Mouse (Mus musculus) ovary, postnatal 36 days (tissue): ENCODE results near the gene Brap.
"Not testable (repeated sequence)": the region's sequence is repeated elsewhere in the genome, so short reads cannot be mapped to it uniquely, and the experiment has no call there.

Experiments
- DNase-seq: peaks from one replicate; pipeline ENCODE4 v3.0.0; 2022; ENCODE audit warnings: low spot score, mixed read lengths

The Brap gene

GRCm38 (mm10) chr5:121668411-121668810 is 8.0 kb downstream of the Brap start:
- DNase-seq, result no peak

- no peak for DNase-seq
These were observed 10.0 kb downstream of the Brap start for GRCm38 (mm10) chr5:121670412-121670811.

DNA sequence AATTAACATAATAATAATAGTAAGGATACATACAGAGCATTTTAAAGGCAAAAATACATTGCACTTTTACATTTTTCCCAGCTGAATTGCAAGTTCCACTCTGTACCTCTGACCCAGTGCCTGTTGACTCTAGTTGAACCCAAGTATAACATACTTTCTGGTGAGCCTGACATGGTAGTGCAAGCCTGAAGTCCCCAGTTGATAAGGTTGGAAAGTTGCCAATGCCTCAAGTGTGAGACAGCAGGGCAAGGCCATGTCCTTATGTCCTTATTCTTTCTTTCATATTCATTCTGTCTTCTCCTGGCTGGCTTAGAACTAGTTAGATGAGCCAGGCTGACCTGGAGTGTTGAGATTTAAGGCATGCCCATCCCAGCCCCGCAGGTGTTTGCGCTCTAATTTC is 21.9 kb downstream of the Brap start:
- DNase-seq, result no peak

DNA sequence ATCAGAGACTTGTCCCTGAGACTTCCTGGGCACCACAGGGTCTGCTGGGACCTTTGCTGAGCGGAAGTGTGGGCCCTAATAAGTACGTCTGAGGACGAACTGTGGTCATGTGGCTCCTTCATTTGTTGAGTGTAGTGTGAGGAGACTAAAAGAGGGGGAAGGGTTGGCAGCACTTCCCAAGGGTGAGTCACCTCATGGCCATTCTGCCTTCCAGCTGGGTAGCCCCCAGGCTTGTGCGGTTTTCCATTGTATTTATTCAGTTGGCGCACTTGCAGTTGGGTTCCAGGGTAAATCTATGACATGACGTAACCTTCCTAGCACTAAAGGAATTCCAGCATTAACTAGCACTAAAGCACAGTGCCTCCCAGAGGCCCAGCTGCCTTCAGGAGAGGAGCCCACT is 25.1 kb downstream of the Brap start:
- DNase-seq, result no peak

DNA sequence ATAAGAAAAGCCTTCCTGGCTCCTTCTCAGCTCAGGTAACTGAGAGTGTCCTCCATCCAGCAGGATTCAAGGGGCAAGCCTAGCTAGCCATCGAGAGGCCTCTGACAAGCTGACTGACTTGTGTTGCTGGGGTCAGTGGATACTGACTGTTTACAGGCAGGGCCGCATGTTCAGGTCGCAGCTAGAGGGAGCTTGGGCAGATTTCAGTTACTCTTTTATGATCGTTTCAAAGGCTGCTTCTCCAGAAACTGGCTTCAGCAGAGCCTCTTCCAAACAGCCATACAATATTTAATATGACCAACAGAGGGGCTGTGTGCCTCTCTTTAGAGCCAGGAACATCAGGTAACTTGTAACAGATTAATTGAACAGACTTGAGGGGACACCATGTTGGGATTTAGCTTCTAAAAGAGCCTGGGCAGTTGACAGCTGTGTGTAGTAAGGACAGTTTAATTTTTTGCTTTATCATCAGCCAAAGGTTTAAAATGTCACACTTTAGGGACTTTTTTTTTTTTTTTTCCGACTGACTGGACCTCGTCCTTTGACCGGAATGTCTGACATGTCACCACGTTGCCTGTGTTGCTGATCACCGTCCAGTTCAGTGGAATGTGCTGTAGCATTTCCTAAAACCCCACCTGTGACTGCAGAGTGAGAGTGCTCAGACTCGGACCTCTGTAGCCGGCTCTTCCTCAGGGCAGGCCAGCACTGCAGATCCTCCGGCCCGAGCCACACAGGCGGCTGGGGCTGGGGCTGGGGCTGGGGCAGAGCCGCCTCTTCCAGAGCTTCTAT is 25.9 kb downstream of the Brap start:
- no peak for DNase-seq

- DNase-seq, result no peak
These were observed 30.3 kb downstream of the Brap start for GRCm38 (mm10) chr5:121690482-121691211.

DNA sequence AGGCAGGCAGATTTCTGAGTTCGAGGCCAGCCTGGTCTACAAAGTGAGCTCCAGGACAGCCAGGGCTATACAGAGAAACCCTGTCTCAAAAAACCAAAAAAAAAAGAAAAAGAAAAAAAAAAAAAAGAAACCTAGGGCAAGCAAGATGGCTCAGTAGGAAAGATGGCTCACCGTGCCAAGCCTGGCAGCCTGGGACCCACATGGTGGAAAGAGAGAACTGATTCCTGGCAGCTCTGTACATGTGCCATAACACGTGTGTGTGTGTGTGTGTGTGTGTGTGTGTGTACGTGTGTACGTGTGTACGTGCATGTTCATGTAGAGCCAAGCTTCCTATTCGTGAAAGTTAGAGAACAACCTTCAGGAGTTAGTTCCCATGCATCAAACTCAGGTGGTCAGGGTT is 31.1 kb downstream of the Brap start:
- not testable (repeated sequence) for DNase-seq

DNA sequence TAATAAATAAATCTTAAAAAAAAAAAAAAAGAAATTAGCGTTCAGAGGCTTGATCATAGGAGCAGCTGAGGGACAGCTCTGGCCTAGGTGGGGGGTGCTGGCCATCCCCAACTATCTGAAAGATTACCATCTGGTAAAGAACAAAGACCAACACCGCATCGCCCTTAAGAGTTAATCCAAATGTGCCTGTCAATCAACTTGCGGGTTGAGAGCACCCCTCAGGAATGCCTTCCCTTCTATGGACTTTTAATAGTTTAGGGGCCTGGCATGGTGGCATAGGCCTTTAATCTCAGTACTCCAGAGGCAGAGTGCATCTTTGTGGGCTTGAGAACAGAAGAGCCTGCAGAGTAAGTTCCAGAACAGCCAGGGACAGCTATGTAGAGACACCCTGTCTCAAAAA is 32.5 kb downstream of the Brap start:
- no peak for DNase-seq

DNA sequence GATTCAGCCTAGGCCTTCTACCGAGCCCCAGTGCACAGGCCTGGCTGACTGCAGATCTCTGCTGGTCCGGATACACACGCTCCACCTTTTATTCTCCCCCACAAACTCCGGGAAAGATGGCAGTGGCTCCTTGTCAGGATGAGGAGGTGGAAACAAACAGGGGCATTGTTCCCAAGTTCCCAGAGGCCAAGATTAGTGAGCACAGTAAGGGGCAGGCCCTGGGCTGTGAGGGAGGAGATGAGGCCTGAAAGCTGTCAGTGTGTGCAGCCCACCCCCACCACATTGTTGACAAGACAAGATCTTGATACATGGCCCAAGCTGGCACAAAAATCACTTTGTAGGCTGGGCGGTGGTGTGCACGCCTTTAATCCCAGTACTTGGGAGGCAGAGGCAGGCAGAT is 36.4 kb downstream of the Brap start:
- no peak for DNase-seq

DNA sequence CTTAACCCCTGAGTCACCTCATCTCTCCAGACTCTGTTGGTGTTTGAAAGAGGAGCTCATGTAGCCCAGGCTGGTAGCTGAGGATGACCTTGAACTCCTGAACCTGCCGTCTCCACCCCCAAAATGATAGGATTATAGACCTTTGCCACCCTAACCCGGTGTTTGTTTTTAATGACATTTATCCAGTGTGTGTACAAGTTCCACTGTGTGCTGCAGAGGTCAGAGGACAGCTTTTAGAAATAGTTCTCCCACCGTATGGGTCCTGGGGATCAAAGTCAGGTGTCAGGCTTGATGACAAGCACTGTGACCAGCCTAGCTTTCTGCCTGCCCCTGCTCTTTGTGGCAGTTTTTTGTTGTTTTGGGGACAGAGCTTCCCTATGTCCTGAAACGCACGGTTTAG is 39.5 kb downstream of the Brap start:
- DNase-seq, result no peak

- peak; percentile 49 for DNase-seq
These were observed 40.1 kb downstream of the Brap start for GRCm38 (mm10) chr5:121700496-121700895.

DNA sequence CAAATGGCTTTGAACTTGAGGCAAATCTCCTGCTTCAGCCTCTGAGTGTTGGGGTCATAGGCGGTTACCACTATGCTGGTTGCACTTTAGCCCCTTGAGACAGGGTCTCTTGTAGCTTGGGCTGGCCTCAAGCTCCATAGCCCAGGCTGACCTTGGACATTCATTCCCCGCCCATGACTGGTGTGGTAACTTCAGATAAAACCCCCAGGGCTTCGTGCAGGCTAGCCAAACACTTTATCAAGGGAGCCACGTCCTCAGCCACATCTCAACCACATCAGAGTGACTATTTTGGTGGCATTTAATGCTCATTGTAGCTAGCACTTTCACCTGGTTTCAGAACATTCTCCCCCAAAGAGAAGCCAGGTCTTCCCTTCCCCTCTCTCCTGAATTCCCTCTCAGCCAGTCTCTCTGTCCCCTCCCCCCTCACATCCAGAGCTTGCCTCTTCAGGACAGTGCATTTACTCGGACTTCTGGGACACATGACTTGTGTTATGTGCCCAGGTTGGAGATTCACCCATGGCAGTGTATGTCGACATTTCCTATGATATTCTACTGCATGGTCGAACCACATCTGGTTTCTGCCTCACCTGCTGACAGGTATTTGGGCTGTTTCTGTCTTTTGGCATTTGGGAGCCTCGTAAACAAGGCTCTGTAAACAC is 40.9 kb downstream of the Brap start:
- no peak for DNase-seq

DNA sequence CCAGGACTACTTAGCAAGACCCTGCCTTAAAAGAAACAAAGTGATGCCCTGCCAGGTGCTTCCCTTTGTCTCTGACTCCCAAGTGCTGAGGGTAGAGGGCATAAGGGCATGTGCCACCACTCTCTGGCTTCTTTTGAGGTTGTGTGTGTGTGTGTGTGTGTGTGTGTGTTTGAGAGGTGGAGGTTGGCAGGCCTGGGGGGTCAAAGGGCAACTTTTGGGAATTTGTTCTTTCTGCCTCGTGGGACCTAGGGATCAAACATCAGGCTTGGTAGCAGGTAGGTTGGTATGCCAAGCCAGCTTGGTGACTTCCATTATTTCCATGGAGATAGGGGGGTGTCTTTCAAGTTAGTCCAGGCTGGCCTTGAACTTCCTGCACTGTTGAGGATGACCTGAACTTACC is 43.0 kb downstream of the Brap start:
- DNase-seq, result no peak

DNA sequence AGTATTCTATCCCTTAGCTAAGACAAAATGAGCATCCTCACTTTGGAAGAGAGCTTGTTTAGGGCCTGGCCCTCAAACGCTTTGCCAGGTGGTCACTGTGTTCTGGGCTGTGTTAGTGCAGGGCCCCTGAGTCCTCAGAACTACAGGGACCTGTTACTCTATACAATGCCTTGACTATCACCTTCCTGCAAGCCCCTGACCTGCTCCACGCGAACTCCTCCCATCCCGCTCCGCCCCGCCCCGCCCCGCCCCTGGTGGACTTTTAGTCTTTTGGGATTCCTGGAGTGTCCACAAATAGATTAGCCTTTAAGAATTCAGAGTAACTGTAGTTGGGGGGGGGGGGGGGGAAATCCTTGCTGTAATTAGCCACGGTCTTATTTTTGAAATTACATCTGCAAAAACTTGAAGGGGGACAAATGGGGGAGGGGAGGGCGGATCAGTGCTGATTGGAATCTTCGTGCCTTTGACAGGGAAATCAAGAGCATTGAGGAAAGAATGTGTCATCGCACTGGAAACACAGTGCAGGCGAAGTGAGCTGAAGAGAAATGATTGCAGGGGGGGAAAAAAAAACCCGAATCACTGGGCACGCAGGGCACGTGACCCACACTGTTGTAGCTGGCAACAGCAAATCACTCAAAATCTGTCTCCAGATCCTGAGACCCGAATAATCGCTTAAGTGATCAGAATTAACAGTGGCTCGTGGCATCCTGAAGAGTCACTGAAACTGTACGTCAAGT is 44.3 kb downstream of the Brap start:
- DNase-seq, result no peak

DNA sequence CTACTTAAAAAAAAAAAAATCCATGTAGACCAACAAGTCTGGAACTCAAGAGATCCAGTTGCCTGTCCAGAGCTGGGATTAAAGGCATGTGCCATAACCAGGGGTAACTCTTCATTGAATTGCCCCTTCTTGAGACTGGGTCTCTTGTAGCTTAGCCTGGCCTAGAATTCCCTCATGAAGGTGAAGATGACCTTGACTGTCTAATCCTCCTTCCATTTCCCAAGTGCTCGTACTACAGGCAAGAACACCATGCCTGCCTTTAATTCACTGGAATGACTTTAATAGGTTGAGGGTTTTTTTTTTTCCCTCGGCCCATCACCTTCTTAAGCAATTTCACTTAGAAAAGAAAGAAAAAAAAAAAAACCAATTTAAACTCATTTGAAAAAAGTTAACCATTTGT is 50.0 kb downstream of the Brap start:
- no peak for DNase-seq

DNA sequence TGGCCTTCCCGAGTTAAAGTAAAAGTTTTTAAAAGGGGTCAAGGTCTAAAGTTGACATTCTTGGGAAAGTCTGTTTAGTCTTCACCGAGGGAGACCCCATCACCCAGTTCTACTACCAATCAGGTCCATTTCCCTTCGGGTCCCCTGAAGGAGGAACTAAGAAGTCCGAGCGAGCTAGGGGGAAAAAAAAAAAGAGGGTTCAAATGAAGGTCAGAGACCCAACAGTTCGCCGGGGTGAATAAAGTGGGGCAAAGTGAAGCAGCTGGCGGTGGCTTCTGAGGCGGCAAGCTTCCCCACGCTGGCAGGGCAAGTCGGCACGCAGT is 50.4 kb downstream of the Brap start:
- DNase-seq, result no peak

DNA sequence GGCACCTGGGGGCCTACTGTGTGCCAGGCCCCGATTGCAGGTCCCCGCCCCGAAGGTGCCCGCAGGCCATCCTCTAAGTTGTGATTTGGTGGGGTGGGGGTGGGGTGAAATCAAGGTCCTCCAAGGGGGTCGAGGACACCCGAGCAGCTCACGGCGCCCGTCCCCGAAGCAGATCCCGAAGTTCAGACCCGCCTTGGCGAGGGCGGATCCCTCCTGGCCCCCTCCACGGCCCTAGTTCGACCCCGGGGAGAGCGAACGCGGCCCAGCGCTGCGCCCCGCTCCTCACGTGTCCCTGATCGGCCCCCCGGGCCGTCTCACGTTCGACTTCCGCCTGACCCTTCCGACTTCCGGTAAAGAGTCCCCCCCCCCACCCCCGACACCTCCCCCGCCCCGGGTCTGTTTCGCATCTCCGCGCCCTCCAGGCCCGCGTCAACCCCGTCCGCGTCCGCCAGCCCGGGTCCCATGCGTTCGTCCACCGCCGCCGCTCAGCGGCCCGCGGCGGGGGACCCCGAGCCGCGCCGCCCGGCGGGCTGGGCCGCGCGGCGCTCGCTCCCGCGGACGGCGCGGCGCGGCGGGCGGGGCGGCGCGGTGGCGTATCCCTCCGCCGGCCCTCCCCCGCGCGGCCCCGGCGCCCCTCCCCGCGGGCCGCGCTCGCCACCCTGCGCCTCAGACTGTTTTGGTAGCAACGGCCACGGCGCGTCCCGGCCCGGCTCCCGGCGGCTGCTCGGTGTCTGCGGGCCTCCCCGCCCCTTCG is 51.0 kb downstream of the Brap start, which contains the start of gene Atxn2:
Atxn2 (plus strand) TSS at position 164 of the 754 bp plus-strand sequence.
- DNase-seq, result peak; percentile 85

DNA sequence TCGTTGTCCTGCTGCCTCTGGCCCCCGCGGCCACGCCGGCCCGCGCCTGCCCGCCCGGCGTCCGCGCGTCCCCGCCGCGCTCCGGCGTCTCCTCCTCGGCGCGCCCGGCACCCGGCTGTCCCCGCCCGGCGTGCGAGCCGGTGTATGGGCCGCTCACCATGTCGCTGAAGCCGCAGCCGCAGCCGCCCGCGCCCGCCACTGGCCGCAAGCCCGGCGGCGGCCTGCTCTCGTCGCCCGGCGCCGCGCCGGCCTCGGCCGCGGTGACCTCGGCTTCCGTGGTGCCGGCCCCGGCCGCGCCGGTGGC is 51.5 kb downstream of the Brap start:
- DNase-seq, result no peak

GRCm38 (mm10) chr5:121712232-121712933 is 52.0 kb downstream of the Brap start:
- peak; percentile 60 for DNase-seq

DNA sequence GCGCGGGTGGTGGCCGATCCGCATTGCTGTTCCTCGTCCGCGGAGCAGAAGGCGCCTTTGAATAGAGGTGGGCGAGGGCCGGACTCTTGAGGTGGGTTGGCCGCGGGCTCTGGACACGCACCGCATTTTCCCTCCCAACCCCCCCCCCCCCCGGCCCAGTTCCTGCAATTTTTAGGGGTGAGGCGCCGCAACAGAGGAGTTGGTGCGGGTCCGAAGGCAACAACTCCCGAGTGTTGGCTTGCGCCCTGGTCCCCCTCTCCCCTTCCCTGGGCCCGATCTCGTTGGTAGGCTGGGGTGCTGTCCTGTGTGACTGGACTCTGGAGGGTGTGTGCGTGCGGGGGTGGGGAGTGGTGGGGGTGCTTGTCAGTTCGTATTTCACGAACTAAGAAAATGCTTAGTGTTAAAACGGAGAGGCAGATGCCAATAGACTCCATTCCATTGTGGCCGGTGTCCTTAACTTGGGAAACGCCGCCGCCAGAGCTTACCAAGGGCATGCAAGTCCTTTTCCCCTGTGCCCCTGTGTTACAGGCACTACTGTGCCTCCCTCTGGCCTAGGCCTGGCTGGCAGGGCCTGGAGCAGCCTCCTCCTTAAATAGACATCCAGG is 52.7 kb downstream of the Brap start:
- DNase-seq, result peak; percentile 64

DNA sequence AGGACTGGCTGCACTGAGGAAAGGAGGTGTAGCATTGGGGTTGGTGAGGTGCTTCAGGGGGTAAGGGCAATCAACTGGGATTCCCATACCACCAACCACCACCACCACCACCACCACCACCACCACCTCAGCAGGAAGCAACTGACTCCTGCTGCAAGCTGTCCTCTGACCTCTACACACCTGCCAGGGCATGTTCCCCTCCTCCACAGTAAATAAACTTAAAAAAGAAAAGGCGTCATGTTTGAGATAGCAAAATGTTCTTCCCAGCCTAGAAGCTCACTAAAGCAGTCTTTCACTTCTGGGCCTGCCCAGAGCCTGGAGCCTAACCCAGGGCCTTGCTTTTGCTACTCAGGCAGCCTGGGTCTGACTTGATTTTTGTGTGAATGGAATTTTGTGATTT is 54.0 kb downstream of the Brap start:
- DNase-seq, result no peak
